Mouse (Mus musculus) lung, adult 18-20 months (tissue): ENCODE data around the gene Fkbp3.

Experiments
- DNase-seq, 2 experiments: peaks; one replicate each; pipeline ENCODE4 v3.0.0; 2022; ENCODE audit warnings: mixed read lengths in 2 of 2

The Fkbp3 gene

DNA sequence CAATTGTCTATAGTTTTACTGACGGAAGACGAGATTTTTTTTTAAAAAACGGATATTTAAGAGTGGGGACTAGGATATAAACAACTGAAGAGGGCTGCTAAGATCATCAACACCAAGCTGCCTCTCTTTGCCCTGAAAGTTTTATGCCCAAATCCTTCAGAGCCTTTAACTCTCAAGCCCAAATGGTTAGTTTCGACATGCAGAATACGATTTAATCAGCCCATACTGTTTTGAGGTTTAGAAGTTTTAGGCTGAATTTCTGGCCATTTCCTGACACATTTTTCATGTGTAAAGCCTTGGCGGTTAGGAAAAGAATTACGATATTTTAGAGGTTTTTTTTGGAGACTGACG lies 38.0 kb downstream of the Fkbp3 start:
- DNase-seq: no peak

DNA sequence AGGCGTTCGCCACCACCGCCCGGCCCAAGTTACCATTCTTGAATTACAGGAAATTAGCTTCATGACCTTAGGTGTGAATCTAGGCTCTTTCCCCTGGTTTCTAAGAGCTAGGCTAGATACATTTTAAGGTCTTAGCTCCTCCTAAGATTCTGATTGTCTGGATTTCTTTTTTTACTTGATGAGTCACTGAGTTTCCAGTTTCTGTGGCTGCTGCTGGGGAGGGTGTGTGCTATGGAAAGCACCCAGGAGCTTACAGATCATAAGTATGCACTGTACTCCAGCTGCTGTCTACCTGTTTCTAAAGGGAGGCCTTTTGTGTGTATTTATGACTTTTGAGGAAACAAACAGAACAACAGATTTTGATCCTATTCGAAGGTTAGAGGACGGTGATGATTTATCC lies 51.0 kb downstream of the Fkbp3 start:
- no peak for DNase-seq
